Mouse (Mus musculus): ENCODE measurements around the gene Ifnar1. TPM values are rescaled to one million over a fixed set of nuclear protein-coding genes. Genes with fewer than 3 reads are reported as not detected.

Gene Ifnar1
- polyA plus RNA-seq, 1 experiment from 2014 or later = 62.3 TPM

DNA sequence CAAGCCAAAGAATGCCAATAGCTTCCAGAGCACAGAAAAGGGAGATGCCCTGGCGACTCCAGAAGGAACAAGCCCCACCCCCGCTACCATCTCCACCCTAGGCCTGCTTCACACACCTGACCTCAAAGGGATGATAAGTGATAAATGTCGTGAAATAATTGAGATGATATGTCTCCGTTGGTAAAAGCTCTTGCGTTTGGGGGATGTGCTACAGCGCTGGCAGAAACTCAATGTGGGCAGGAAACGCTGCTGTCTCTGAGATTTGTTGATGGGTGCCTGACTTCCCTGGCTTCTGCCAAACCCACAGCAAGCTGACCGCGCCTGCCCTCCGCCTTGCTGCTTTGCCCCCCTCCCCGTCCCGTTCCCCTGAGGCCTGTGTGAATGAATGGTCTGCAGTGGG lies 68.6 kb downstream of the Ifnar1 start:
- Histone ChIP-seq H3K27ac (no peak overlapping the region), H3K4me3 (replicated peaks) (no peak overlapping the region), H3K4me1 (replicated peaks) (peaks cover 23% of the 10 kb centered on the region), H3K9ac (replicated peaks) (no peak overlapping the region; the same call in 1 of the 2 replicates), H3K36me3 (peaks cover 30% of the 10 kb centered on the region), H3K4me2 (no peak overlapping the region), H3K27me3 (no peaks in the 10 kb centered on the region), H3K9me3 (no peaks in the 10 kb centered on the region)
- 54% methylated on average over 12 of the region's 12 CpGs for WGBS
- no peak for ATAC-seq (ENCODE audit: insufficient number of reproducible peaks, insufficient read depth, low FRiP score, low TSS enrichment, low read depth)

DNA sequence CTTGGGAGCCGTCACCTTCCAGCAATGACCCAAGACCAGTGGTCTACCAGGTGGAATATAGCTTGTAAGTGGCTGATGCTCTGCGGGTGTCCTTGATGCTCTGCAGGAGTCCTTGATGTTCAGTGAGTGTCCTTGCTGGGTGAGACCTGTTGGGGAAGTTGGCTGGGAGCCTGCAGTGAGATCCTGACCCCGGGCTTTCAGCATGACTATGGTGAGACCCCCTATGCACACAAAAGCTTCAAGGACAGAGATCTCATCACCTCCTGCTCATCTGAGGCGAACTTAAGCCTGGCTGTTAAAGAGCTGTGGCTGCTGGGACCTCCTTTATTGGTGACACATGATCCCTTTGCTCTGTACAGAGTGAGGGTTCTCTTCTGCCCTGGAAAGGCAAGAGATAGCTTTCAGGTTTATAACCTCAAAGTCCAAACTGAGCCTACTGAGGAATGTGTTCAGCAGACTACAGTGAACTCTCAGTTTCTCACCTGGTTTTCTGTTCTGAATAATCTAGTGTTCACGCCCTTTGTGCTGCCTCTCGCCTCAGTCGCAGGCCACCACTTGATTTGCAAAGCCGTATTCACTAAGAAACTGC lies 70.1 kb downstream of the Ifnar1 start:
- 84% methylated on average over 8 of the region's 8 CpGs for WGBS
- no peaks in the 10 kb centered on the region for H3K9me3 ChIP-seq
- peaks cover 12% of the 10 kb centered on the region for H3K4me1 ChIP-seq (replicated peaks)
- no peak overlapping the region for H3K9ac ChIP-seq (replicated peaks)
- peaks cover 42% of the 10 kb centered on the region for H3K36me3 ChIP-seq
- H3K4me2 ChIP-seq = no peak overlapping the region
- H3K27ac ChIP-seq = no peak overlapping the region
- H3K4me3 ChIP-seq (replicated peaks) = no peak overlapping the region
- H3K27me3 ChIP-seq = no peaks in the 10 kb centered on the region
- no peak for ATAC-seq (ENCODE audit: insufficient number of reproducible peaks, insufficient read depth, low FRiP score, low TSS enrichment, low read depth)

DNA sequence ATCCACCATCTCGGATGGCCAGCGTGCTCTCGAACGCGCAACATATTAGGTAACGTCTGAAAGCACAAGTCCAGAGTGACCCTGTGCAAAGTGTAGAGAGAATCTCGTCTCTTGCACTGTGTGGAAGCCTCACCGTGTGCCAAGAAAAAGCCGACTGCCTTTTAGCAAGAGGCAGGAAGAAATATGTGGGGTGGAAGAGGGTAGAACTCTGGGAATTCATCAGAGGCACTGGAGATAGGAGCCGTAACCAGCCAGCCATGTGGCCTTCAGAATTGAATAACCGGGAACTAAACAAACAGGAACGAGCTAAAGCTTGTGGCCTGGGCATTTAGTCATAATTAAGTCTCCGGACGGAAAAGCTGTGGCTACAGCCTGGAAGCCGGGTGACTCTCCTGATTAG lies 71.6 kb downstream of the Ifnar1 start:
- Histone ChIP-seq H3K9me3 (no peaks in the 10 kb centered on the region), H3K36me3 (peaks cover 54% of the 10 kb centered on the region), H3K27me3 (no peaks in the 10 kb centered on the region), H3K4me2 (no peak overlapping the region), H3K4me1 (replicated peaks) (peaks cover 12% of the 10 kb centered on the region), H3K27ac (no peak overlapping the region), H3K9ac (replicated peaks) (no peak overlapping the region), H3K4me3 (replicated peaks) (no peak overlapping the region)
- no peak for ATAC-seq (ENCODE audit: insufficient number of reproducible peaks, insufficient read depth, low FRiP score, low TSS enrichment, low read depth)
- 66% methylated on average over 15 of the region's 15 CpGs for WGBS

Small RNA genes within 50 kb of the gene (microRNA-seq; reads per million reads assigned to microRNA genes)
- gene Mir6367 = not detected

Other genes with a start within 250 kb of the Ifnar1 start
- 0.09 TPM in 1 of 2 replicates, not detected in the other for gene Olig1, start 215.5 kb upstream of the Ifnar1 start, polyA plus RNA-seq (2016; fragmentation: Nextera tagmentation; extraction: Ambion mirVana)
- 41.0 and 43.6 TPM in 2 replicates for gene Ifnar2, start 112.5 kb upstream of the Ifnar1 start, polyA plus RNA-seq (2016; fragmentation: Nextera tagmentation; extraction: Ambion mirVana)
- gene Gm21970, start 93.5 kb upstream of the Ifnar1 start, polyA plus RNA-seq (2016; fragmentation: Nextera tagmentation; extraction: Ambion mirVana) = not detected in 2 replicates
- 8.0 and 9.6 TPM in 2 replicates for gene Il10rb, start 79.1 kb upstream of the Ifnar1 start, polyA plus RNA-seq (2016; fragmentation: Nextera tagmentation; extraction: Ambion mirVana)
- gene Ifngr2, start 61.8 kb downstream of the Ifnar1 start, polyA plus RNA-seq (2016; fragmentation: Nextera tagmentation; extraction: Ambion mirVana) = 44.2 and 45.8 TPM in 2 replicates
- 26.1 and 28.6 TPM in 2 replicates for gene Tmem50b, start 112.6 kb downstream of the Ifnar1 start, polyA plus RNA-seq (2016; fragmentation: Nextera tagmentation; extraction: Ambion mirVana)
- gene Dnajc28, start 133.8 kb downstream of the Ifnar1 start, polyA plus RNA-seq (2016; fragmentation: Nextera tagmentation; extraction: Ambion mirVana) = 4.2 and 4.9 TPM in 2 replicates
- gene Gart, start 161.7 kb downstream of the Ifnar1 start, polyA plus RNA-seq (2016; fragmentation: Nextera tagmentation; extraction: Ambion mirVana) = 126 and 133 TPM in 2 replicates
- 152 and 156 TPM in 2 replicates for gene Son, start 162.3 kb downstream of the Ifnar1 start, polyA plus RNA-seq (2016; fragmentation: Nextera tagmentation; extraction: Ambion mirVana)
- 36.2 and 38.5 TPM in 2 replicates for gene Donson, start 203.5 kb downstream of the Ifnar1 start, polyA plus RNA-seq (2016; fragmentation: Nextera tagmentation; extraction: Ambion mirVana)
- gene Cryzl1, start 243.7 kb downstream of the Ifnar1 start, polyA plus RNA-seq (2016; fragmentation: Nextera tagmentation; extraction: Ambion mirVana) = 68.2 and 70.3 TPM in 2 replicates
- 38.3 and 39.8 TPM in 2 replicates for gene Itsn1, start 244.0 kb downstream of the Ifnar1 start, polyA plus RNA-seq (2016; fragmentation: Nextera tagmentation; extraction: Ambion mirVana)

Data from limb, embryonic 12.5 days (tissue).